Mouse (Mus musculus) ES-Bruce4 (cell line): Measurements from ENCODE around the gene Llph.

Source experiments
- CTCF ChIP-seq: IDR thresholded peaks from one replicate; pipeline ENCODE4 v1.8.1; 2011; ENCODE audit warnings: low read depth, low read length
- EP300 ChIP-seq: IDR thresholded peaks from 2 replicates; pipeline ENCODE4 v1.6.1; 2011; ENCODE audit warnings: low read depth, low read length; ENCODE audit not compliant: insufficient read depth

GRCm38 (mm10) chr10:120238241-120238640, 11.4 kb downstream of the Llph start:
- TF ChIP-seq CTCF (no peak), EP300 (no peak)
